Mouse (Mus musculus): ENCODE data around the gene Ccdc154. TPM values are rescaled to one million over a fixed set of nuclear protein-coding genes. Genes with fewer than 3 reads are reported as not detected.

Gene Ccdc154
- total and polyA plus RNA-seq, 3 experiments = 0.04 TPM; not detected in 2

DNA sequence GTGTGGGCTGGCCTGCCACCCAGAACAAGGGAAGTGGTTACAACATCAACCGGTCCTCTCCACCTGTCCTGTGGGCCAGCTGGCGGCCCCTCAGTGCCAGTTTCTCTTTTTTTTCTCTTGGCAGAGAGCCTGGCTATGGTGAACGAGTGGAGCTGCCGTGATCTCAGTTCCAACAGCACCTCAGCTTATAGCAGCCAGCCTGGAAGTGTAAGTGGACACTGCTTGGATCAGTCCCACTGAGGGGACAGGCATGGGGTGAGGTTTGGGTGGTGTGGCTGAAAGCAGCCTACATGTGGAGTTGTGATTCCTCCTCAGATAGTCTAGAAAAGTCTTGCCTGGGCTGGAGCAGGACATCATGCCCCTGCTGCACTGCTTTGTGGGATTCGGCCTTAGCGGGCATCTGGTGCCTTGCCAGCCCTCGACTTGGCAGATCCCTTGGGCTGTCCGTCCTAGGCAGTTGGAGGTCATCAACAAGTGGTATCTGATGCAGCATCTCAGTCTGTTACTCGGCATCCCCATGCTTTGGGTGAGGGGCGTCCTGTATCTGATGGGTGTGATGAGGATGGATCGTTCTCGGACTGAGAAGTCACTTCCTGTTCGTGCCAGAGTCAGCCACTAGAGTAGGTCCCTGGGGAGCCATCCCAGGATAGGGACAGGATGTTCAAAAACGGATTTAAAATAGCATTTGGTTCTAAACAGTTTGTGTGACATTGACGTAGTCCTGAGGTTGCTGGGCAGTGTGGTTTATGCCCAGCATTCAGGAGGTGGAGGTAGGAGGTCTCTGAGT, 48.6 kb downstream of the Ccdc154 start:
- in situ Hi-C loops (cut with MboI; ENCODE audit: low pct_ligation_motif_present, low pct_unique_long_range_greater_than_20kb, low sequenced_read_pairs) = no loop called here
- H3K4me1 ChIP-seq (ENCODE audit: control insufficient read depth in 1 of 2, insufficient read depth in 2 of 2) = peaks cover 4 to 16% of the 10 kb centered on the region in 2 experiments; a peak in 2 of 4 replicates
- dilution Hi-C loops (cut with MboI; ENCODE audit: extremely low pct_ligation_motif_present, extremely low pct_unique_long_range_greater_than_20kb, low sequenced_read_pairs) = no loop called here
- no peak overlapping the region for H3K27ac ChIP-seq (ENCODE audit: insufficient read depth, low read depth)
- H3K9me3 ChIP-seq (replicated peaks; ENCODE audit: low read length) = no peaks in the 10 kb centered on the region
- no peak for TF ChIP-seq E2F4 (IDR thresholded peaks at IDR 0.05; ENCODE audit: insufficient replicate concordance, low read depth, low read length)
- TF ChIP-seq EP300 (IDR thresholded peaks at IDR 0.05; ENCODE audit: low read length) = no peak
- no peak for TF ChIP-seq ELF1 (IDR thresholded peaks at IDR 0.05; ENCODE audit: low read depth, low read length)
- TF ChIP-seq TCF12 (IDR thresholded peaks at IDR 0.05; ENCODE audit: low read depth, low read length) = no peak
- TF ChIP-seq ZNF384 (IDR thresholded peaks at IDR 0.05; ENCODE audit: low read depth, low read length) = no peak
- no peaks in the 10 kb centered on the region for H3K27me3 ChIP-seq (replicated peaks)
- H3K79me2 ChIP-seq (replicated peaks; ENCODE audit: control insufficient read depth, extremely low read depth, insufficient read depth, poor library complexity, severe bottlenecking) = no peaks in the 10 kb centered on the region
- DNase-seq (ENCODE audit: extremely low read depth) = peak; percentile 50
- no peak overlapping the region for H3K4me2 ChIP-seq (ENCODE audit: insufficient read depth, low read depth, poor library complexity, severe bottlenecking)
- peaks cover 72 to 92% of the 10 kb centered on the region in 2 experiments for H3K36me3 ChIP-seq (replicated peaks in 1 of 2; ENCODE audit: control insufficient read depth in 1 of 2, insufficient read depth in 1 of 2, low read length in 1 of 2)
- H3K9ac ChIP-seq (ENCODE audit: insufficient read depth, low read depth) = no peak overlapping the region
- H3K4me3 ChIP-seq (replicated peaks in 1 of 3; ENCODE audit: low read depth in 2 of 3, low read length in 2 of 3, poor library complexity in 1 of 3) = no peak overlapping the region

DNA sequence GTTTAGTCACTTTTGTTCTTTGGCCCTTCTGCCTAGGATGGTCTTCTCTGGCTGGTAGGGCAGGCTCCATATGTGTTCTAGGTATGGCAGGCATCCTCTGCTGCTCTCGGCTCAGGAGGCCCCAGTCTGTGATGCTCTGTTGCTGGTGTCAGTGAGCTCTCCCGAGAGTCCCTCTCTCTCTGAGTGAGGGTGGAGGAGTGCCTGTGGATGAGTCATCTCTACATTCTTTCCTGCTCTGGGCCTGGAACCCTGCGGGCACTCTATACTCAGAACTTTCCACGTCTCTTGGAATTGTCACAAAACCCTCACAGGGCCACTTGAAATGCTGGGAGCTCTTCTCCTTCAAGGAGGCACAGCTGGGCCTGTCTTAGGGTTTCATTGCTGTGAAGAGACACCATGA, 49.4 kb downstream of the Ccdc154 start:
- TF ChIP-seq CHD1 (IDR thresholded peaks at IDR 0.05; ENCODE audit: low read depth, low read length) (no peak), NELFE (IDR thresholded peaks at IDR 0.05; ENCODE audit: low read depth, low read length) (no peak), HCFC1 (IDR thresholded peaks at IDR 0.05; ENCODE audit: low read depth, low read length) (no peak), JUN (IDR thresholded peaks at IDR 0.05; ENCODE audit: insufficient read depth, low read depth, low read length) (no peak), MYC (IDR thresholded peaks at IDR 0.05; ENCODE audit: low read depth, low read length) (no peak), ZKSCAN1 (IDR thresholded peaks at IDR 0.05; ENCODE audit: borderline replicate concordance, low read depth, low read length) (no peak), BHLHE40 (IDR thresholded peaks at IDR 0.05; ENCODE audit: low read depth, low read length) (no peak), KAT2A (IDR thresholded peaks at IDR 0.05; ENCODE audit: insufficient replicate concordance, low read length) (no peak), CTCF (conservative IDR thresholded peaks at IDR 0.05 in 1 of 2, IDR thresholded peaks at IDR 0.05 in 1 of 2; ENCODE audit: low read depth in 2 of 2, low read length in 2 of 2) (no peak), NRF1 (IDR thresholded peaks at IDR 0.05; ENCODE audit: low read depth, low read length) (no peak), MEF2A (IDR thresholded peaks at IDR 0.05; ENCODE audit: borderline replicate concordance, low read depth, low read length) (no peak), JUND (conservative IDR thresholded peaks at IDR 0.05; ENCODE audit: low read depth, low read length) (no peak), ETS1 (conservative IDR thresholded peaks at IDR 0.05; ENCODE audit: low read depth, low read length) (no peak)
- dilution Hi-C loops (cut with MboI; ENCODE audit: extremely low pct_ligation_motif_present, extremely low pct_unique_long_range_greater_than_20kb, low sequenced_read_pairs) (no loop called here), in situ Hi-C loops (cut with MboI; ENCODE audit: low pct_ligation_motif_present, low pct_unique_long_range_greater_than_20kb, low sequenced_read_pairs) (no loop called here)
- no peaks in the 10 kb centered on the region for H3K79me2 ChIP-seq (replicated peaks; ENCODE audit: control insufficient read depth, extremely low read depth, insufficient read depth, poor library complexity, severe bottlenecking)
- H3K4me2 ChIP-seq (ENCODE audit: insufficient read depth, low read depth, poor library complexity, severe bottlenecking) = no peak overlapping the region
- H3K4me3 ChIP-seq (replicated peaks in 1 of 3; ENCODE audit: low read depth in 2 of 3, low read length in 2 of 3, poor library complexity in 1 of 3) = no peak overlapping the region
- H3K27me3 ChIP-seq (replicated peaks) = no peaks in the 10 kb centered on the region
- H3K9ac ChIP-seq (ENCODE audit: insufficient read depth, low read depth) = no peak overlapping the region
- peaks cover 73 to 91% of the 10 kb centered on the region in 2 experiments for H3K36me3 ChIP-seq (replicated peaks in 1 of 2; ENCODE audit: control insufficient read depth in 1 of 2, insufficient read depth in 1 of 2, low read length in 1 of 2)
- H3K4me1 ChIP-seq (ENCODE audit: control insufficient read depth in 1 of 2, insufficient read depth in 2 of 2) = peaks cover 4 to 16% of the 10 kb centered on the region in 2 experiments; a peak in 2 of 4 replicates
- no peaks in the 10 kb centered on the region for H3K9me3 ChIP-seq (replicated peaks; ENCODE audit: low read length)
- DNase-seq (ENCODE audit: extremely low read depth) = no peak
- H3K27ac ChIP-seq (ENCODE audit: insufficient read depth, low read depth) = no peak overlapping the region

Measured in CH12.LX (cell line).